Mouse (Mus musculus) forebrain, embryonic 10.5 days (tissue): ENCODE results near the gene Tle2. TPM values are rescaled to one million over a fixed set of nuclear protein-coding genes. Genes with fewer than 3 reads are reported as not detected.
A peak's percentile ranks its signal among the peaks of the same experiment; 100 is the strongest.

Source experiments
- DNase-seq: peaks from one replicate; pipeline ENCODE4 v3.0.0-alpha.2; 2017; ENCODE audit warnings: low spot score; ENCODE audit errors: extremely low spot score
- H3K27ac ChIP-seq: fragments of 300-500 bp; sonication (generic); 2 replicates; pipeline ENCODE4 v1.5.1; 2016; ENCODE audit warnings: mild to moderate bottlenecking
- H3K27me3 ChIP-seq: fragments of 300-500 bp; sonication (generic); 2 replicates; pipeline ENCODE4 v1.6.1; 2016; ENCODE audit warnings: mild to moderate bottlenecking; ENCODE audit not compliant: poor library complexity, severe bottlenecking
- H3K36me3 ChIP-seq: fragments of 300-500 bp; sonication (generic); replicated peaks from 2 replicates; pipeline ENCODE4 v1.6.1; 2016; ENCODE audit warnings: mild to moderate bottlenecking, moderate library complexity
- H3K4me1 ChIP-seq: fragments of 300-500 bp; sonication (generic); 2 replicates; pipeline ENCODE4 v1.6.1; 2016
- H3K4me3 ChIP-seq: fragments of 300-500 bp; sonication (generic); 2 replicates; pipeline ENCODE4 v1.5.1; 2016; ENCODE audit warnings: mild to moderate bottlenecking, moderate library complexity
- H3K9me3 ChIP-seq: fragments of 300-500 bp; sonication (generic); 2 replicates; pipeline ENCODE4 v1.6.1; 2016; ENCODE audit warnings: mild to moderate bottlenecking, moderate library complexity
- WGBS: fragments of 180-500 bp; shearing (Covaris S2); methylation state at CpG from one replicate; pipeline ENCODE4 v1.1.7; 2016; 5-methylcytosine and 5-hydroxymethylcytosine counted together
- polyA plus RNA-seq: library from polyadenylated mRNA; unstranded; fragments of >200 nt; fragmentation: Nextera tagmentation; extraction: Ambion mirVana; gene quantifications from 2 replicates; pipeline ENCODE4 v1.2.1, GENCODE M21; 2016

Gene Tle2
- polyA plus RNA-seq, 1 experiment from 2014 or later = 4.3 TPM

DNA sequence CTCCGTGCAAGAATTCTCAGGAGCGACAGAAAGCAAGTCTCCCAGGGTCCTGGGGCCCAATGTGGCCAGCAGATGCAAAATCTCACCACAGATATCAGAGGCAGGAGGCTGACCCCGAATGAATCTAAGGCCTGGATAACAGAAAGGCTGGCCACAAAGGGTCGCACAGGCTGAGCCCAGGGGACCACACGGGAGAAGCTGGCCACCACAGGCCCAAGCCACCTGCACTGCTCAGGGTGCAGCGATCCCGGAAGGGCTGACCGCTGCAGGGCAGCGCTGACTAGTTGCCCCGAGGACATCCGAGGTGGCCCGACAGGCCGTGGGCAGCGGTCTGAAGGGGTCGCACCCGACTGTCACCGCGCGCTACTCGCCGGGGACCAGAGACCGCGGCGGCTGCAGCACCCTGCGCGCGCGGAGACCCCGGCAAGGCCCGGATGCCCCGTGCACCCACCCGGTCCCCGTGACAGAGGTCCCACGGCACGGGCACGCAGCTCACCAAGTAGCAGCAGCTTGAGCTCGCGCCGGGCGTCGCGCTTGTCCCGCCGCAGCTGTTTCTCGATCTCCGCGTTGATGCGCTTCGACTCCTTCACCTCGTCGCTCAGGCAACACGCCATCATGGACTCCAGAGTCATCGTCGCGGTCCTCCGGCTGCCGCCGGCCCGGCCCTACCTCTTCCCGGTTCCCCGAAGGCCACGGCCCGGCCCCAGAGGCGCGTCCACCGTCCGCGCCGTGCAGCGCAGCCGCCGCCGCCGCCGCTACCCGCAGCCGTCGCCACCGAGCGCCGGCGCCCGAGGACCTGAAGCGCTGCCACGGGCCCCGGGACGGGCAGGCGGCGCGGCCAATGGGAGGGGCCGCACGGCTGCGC lies 29.8 kb upstream of the Tle2 start:
- DNase-seq = no peak

DNA sequence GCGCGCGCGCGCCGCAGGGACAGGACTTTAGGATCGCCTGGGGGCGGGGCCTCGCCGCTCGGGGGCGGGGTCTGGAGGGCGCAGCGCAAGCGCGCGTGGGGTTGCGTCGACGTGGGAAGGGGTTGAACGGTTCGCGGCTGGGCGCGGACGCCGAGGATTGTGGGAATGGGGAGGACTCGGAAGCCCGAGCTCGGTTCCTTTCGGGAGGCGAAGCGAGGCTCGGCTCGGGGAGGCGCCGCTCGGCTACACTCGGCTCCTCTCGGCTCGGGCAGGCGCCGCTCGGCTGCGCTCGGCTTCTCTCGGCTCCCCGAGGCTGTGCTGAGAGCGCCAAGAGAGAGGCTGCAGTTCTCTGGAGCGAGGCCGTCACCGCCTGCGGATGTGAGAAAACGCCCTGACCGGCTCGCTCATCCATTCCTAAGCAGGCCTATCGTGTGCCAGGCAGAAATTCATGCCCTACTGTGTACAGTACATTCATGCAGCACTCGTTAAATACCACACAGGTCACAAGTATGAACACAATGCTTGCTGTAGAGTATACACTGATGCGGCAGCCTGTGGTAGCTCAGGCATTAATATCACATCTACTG lies 29.1 kb upstream of the Tle2 start, which contains the start of gene Gna11:
Gene Gna11 (minus strand): TSS at position 30 of the 587 bp plus-strand sequence.
- peak within 1 kb of the TSS; percentile 97 for H3K4me3 ChIP-seq
- 1% methylated on average over 59 of the region's 59 CpGs for WGBS
- H3K27ac ChIP-seq = peak within 1 kb of the TSS; percentile 94
- H3K9me3 ChIP-seq = no peaks in the 10 kb centered on the region
- DNase-seq = peak; percentile 99
- H3K27me3 ChIP-seq = 0 out of 2 replicates have a peak, but pooled peaks cover 6% of the 10 kb centered on the region
- H3K36me3 ChIP-seq = peaks cover 29% of the 10 kb centered on the region
- H3K4me1 ChIP-seq = peaks cover 42% of the 10 kb centered on the region

More for the DNA sequence above, 29.8 kb upstream of the Tle2 start:
- Histone ChIP-seq H3K27me3 (0 out of 2 replicates have a peak, but pooled peaks cover 6% of the 10 kb centered on the region), H3K4me3 (peak overlapping the region; percentile 97), H3K27ac (peak overlapping the region; percentile 94), H3K9me3 (no peaks in the 10 kb centered on the region), H3K36me3 (peaks cover 36% of the 10 kb centered on the region), H3K4me1 (peaks cover 39% of the 10 kb centered on the region)
- WGBS = under 1% methylated on average over 93 of the region's 93 CpGs

DNA sequence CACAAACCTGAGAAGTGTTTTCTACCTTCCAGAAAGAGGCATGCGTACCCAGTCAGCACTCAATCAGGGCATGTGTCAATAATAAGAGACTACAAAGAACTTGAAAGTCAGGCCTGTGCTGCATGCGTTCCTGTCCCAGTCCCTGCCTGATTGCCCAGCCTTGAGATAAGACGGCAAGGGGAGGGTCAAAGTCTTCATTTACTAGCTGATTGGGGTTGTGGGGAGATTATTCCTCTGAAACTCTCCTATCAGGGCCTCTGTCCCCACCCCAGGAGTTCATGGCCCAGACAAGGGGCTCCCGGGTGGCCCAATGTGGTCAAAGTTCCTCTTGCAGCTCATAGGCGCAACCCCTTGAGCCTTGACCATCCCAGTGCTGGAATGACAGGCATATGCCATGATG lies 28.0 kb upstream of the Tle2 start:
- no peaks in the 10 kb centered on the region for H3K9me3 ChIP-seq
- H3K27me3 ChIP-seq = 0 out of 2 replicates have a peak, but pooled peaks cover 6% of the 10 kb centered on the region
- no peak for DNase-seq
- H3K4me3 ChIP-seq = no peak overlapping the region
- H3K36me3 ChIP-seq = peaks cover 20% of the 10 kb centered on the region
- H3K27ac ChIP-seq = no peak overlapping the region
- 85% methylated on average over 5 of the region's 5 CpGs for WGBS
- peaks cover 45% of the 10 kb centered on the region for H3K4me1 ChIP-seq

DNA sequence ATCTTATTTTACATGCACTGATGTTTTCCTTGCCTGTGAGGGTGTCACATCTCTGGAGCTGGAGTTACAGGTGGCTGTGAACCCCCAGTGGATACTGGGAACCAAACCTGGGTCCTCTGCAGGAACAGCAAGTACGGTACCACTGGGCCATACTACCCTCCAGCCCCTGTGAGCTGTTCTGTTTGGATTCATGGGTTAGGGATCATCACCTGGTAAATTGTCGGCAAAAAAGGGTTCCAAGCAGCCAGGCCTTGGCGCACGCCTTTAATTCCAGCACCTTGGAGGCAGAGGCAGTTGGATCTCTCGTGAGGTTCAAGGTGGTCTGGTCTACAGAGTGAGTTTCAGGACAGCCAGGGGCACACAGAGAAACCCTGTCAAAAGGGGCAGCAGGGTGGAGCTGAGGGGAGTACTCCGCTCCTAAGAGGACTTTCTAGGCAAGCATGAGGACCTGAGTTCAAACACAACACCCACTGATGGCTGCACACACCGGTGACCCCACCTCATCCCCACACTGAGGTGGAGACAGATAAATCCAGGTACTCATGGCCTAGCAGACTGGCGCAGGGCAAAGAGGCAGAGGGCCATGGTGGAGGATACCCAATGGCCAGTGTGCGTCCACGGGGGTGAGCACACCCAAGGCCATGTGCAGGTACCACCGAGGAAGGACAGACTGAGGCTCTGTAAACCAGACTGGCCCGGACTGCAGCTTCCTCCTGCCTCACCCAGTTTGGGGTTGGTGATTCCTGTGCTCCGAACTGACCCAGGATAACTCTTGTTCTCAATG lies 27.4 kb upstream of the Tle2 start:
- Histone ChIP-seq H3K27ac (no peak overlapping the region), H3K4me1 (peaks cover 48% of the 10 kb centered on the region), H3K4me3 (no peak overlapping the region), H3K27me3 (0 out of 2 replicates have a peak, but pooled peaks cover 6% of the 10 kb centered on the region), H3K36me3 (peaks cover 14% of the 10 kb centered on the region), H3K9me3 (no peaks in the 10 kb centered on the region)
- WGBS = 92% methylated on average over 13 of the region's 13 CpGs
- DNase-seq = no peak

DNA sequence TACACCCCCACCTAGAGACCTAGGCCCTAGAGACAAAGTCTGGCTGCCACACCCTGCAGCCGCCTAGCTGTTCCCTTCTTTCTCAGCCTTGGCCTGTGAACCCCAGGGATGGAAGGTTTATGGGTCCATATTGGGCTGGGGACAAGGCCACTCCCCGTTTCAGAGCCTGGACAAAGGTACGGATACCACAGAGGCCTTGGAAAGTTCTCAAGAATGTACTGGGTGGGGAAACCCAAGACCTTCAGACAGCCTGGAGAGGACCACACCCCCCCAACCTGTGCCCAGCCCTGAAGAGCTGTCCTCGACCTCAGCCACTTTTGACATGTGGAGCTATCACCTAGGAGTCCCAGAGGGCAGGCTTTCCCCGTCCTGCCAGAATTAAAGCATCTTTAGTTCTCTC lies 25.4 kb upstream of the Tle2 start:
- Histone ChIP-seq H3K27me3 (0 out of 2 replicates have a peak, but pooled peaks cover 6% of the 10 kb centered on the region), H3K4me1 (peaks cover 28% of the 10 kb centered on the region), H3K9me3 (peaks cover 4% of the 10 kb centered on the region; the same call in 1 of the 2 replicates), H3K4me3 (no peak overlapping the region), H3K36me3 (no peaks in the 10 kb centered on the region), H3K27ac (no peak overlapping the region)
- WGBS = 71% methylated on average over 5 of the region's 5 CpGs
- DNase-seq = no peak

DNA sequence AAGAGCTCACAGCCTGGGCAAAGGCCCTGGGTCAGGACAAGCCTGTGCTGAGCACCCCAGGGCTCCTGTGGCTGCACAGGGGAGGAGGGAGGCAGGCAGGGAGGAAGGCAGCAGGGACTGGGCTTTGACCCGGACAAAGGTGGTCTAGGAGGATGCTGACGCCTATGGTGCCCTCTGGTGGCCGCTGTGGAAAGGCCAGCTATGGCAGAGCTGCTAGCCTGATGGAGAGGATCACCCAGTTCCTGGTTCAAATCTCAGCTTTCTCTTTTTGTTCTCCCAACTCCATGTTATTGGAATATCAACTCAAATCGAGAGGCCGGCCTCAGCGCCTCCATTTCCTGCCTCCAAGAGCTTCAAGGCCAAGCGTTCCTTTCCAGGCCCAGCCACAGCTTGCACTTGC lies 24.1 kb upstream of the Tle2 start:
- Histone ChIP-seq H3K36me3 (no peaks in the 10 kb centered on the region), H3K4me1 (peaks cover 19% of the 10 kb centered on the region), H3K27me3 (0 out of 2 replicates have a peak, but pooled peaks cover 6% of the 10 kb centered on the region), H3K4me3 (no peak overlapping the region), H3K27ac (no peak overlapping the region), H3K9me3 (peaks cover 4% of the 10 kb centered on the region; the same call in 1 of the 2 replicates)
- DNase-seq = peak; percentile 79
- 13% methylated on average over 7 of the region's 7 CpGs for WGBS

DNA sequence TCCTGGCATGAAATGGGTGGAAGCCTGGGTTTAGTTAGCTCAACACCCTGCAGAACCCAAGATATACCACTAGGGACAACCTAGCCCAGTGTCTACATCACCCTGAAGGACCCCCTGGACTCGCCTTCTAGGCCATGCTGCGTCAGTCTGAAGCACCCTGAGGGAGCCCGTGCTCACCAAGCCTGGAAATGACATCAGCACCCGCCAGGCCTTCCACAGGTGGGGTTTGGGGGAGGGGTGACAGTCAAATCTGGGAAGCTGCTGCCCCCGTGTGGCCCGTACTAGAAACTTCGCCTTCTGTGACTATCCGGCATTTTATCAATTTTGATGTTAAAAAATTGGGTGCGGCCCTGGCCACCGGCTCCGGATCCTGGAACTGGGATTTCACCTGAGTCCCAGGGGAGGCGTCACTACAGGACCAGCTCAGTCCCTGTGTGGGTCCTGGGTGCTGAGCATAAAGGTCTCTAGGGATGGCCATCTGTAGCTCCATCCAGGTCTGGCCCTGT lies 22.7 kb upstream of the Tle2 start:
- no peak overlapping the region for H3K27ac ChIP-seq
- H3K27me3 ChIP-seq = 0 out of 2 replicates have a peak, but pooled peaks cover 6% of the 10 kb centered on the region
- H3K36me3 ChIP-seq = no peaks in the 10 kb centered on the region
- H3K4me3 ChIP-seq = peak overlapping the region; percentile 0; the same call in 1 of the 2 replicates
- 10% methylated on average over 12 of the region's 12 CpGs for WGBS
- H3K9me3 ChIP-seq = peaks cover 4% of the 10 kb centered on the region; the same call in 1 of the 2 replicates
- peak; percentile 69 for DNase-seq
- peaks cover 12% of the 10 kb centered on the region for H3K4me1 ChIP-seq

DNA sequence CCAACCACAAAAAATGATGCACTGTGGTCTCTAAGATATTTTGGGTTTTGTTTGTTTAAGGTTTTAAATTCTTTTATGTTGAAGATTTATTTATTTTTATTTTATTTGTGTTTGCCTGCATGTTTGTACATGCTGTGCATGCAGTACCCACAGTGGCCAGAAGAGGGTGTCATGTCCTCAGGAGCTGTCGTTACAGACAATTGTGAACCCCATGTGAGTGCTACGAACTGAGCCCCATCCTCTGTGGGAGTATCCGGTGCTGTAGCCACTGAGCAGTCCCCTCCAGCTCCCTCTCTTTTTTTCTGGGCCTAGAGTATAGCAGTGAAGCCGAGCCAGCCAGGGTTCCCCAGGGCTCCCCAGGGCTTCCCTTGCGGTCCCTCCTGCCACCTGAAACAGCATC lies 21.1 kb upstream of the Tle2 start:
- H3K27ac ChIP-seq = no peak overlapping the region
- H3K4me1 ChIP-seq = peaks cover 12% of the 10 kb centered on the region
- no peaks in the 10 kb centered on the region for H3K36me3 ChIP-seq
- H3K4me3 ChIP-seq = no peak overlapping the region
- DNase-seq = no peak
- H3K27me3 ChIP-seq = 0 out of 2 replicates have a peak, but pooled peaks cover 6% of the 10 kb centered on the region
- H3K9me3 ChIP-seq = peaks cover 4% of the 10 kb centered on the region; the same call in 1 of the 2 replicates
- 86% methylated on average over 5 of the region's 5 CpGs for WGBS

DNA sequence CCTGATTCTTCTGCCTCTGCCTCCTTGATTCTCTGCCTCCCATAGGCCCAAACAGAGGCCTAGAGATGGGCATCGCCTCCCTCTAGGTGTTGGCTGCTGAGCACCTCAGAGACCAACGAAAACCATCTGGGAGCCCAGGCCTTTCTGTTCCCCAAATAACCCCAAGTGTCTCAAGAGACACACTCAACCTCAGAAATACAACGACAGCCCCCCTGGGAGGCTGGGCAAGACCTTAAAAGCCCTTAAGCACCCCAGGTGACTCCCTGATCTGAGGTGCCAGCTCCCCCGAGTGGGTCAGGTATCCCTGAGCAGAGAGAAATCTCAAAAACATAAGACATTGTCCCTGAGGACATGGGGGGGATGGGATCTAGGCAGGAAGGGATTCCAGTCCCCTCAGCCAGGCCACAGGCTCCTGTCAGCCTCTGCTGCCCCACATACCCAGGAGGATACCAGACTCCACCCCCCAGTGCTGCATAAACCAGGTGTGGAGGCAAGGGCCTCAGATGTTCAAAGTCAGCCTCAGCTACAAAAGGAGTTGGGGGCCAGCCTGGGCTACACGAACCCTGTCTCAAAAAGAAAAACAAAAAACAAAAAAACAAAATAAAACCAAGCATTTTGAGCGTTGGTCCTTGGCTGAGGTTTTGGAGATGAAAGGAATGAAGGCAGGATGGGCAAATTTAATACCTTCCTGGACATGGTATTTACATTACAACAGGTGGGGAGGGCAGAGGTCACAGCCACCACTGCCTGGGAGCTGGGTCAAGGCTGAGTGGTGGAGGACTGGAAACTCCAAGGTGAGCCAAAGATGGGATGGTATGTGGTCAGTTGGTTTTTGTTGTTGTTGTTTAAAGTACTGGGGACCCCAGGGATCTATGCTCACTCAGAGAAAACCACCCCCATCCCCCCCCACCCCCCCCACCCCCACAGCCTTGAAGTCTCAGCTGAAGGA lies 20.3 kb upstream of the Tle2 start:
- peaks cover 16% of the 10 kb centered on the region for H3K4me1 ChIP-seq
- WGBS = 88% methylated on average over 6 of the region's 6 CpGs

DNA sequence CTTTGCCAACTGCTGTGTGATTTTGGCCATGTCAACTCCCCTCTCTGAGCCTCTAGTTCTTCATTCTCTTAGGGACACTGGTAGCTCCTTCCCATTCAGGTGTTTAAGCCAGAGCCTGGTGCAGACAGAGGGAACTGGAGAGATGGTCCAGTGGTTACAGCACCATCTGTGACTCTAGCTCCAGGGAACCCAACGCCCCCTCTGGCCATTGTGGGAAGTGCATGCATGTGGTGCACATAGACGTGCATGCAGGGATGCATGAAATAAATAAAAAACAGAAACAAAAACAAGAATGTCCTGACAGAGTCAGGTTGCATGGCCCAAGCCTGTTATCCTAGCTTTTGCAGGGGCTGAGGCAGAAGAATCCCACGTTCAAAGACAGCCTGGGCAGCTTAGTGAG lies 18.1 kb upstream of the Tle2 start:
- peaks cover 13% of the 10 kb centered on the region for H3K27me3 ChIP-seq
- peaks cover 4% of the 10 kb centered on the region; the same call in 1 of the 2 replicates for H3K9me3 ChIP-seq
- H3K4me1 ChIP-seq = peaks cover 32% of the 10 kb centered on the region
- H3K36me3 ChIP-seq = peaks cover 6% of the 10 kb centered on the region
- no peak overlapping the region for H3K27ac ChIP-seq
- no peak for DNase-seq
- no peak overlapping the region for H3K4me3 ChIP-seq
- 73% methylated on average over 3 of the region's 3 CpGs for WGBS

More for the DNA sequence above, 20.3 kb upstream of the Tle2 start:
- no peak overlapping the region for H3K4me3 ChIP-seq
- no peaks in the 10 kb centered on the region for H3K36me3 ChIP-seq
- H3K27ac ChIP-seq = no peak overlapping the region
- H3K27me3 ChIP-seq = peaks cover 4% of the 10 kb centered on the region; the same call in 1 of the 2 replicates
- H3K9me3 ChIP-seq = peaks cover 4% of the 10 kb centered on the region; the same call in 1 of the 2 replicates
- no peak for DNase-seq

DNA sequence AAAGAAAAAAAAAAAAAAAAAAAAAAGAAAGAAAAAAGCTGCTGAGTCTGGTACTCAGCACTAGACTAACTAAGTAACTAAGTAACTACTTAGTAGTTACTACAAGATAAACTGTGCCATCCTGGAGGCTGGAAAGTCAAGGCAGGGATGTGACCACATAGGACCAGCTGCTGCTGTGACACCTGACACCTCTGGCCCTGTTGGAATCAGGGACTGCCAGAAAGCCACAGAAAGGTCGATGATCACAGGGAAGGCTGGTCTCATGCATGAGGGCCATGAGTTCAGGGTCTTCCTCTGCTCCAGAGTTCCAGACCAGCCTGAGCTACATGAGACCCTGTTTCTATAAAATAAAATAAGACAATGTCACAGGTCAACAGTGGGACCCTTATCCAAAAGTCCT lies 16.9 kb upstream of the Tle2 start:
- WGBS = 36% methylated on average over 1 of the region's 1 CpGs
- H3K27ac ChIP-seq = no peak overlapping the region
- peaks cover 4% of the 10 kb centered on the region; the same call in 1 of the 2 replicates for H3K9me3 ChIP-seq
- DNase-seq = no peak
- peaks cover 16% of the 10 kb centered on the region for H3K36me3 ChIP-seq
- H3K4me1 ChIP-seq = peaks cover 34% of the 10 kb centered on the region
- H3K4me3 ChIP-seq = no peak overlapping the region
- peaks cover 25% of the 10 kb centered on the region for H3K27me3 ChIP-seq
